Mouse (Mus musculus): ENCODE data around the gene Ntn1.

Ntn1 gene

GRCm38 (mm10) chr11:68381318-68381717 lies 19.3 kb downstream of the Ntn1 start:
- no peak for DNase-seq

GRCm38 (mm10) chr11:68378946-68379764 lies 21.5 kb downstream of the Ntn1 start:
- no peak for DNase-seq

- no peak for DNase-seq
These were observed 22.2 kb downstream of the Ntn1 start for GRCm38 (mm10) chr11:68378419-68378818.

- DNase-seq, result no peak
These were observed 27.5 kb downstream of the Ntn1 start for GRCm38 (mm10) chr11:68373105-68373504.

GRCm38 (mm10) chr11:68371609-68372008 lies 29.0 kb downstream of the Ntn1 start:
- DNase-seq, result no peak

- DNase-seq, result no peak
These were observed 43.7 kb downstream of the Ntn1 start for GRCm38 (mm10) chr11:68356901-68357300.

GRCm38 (mm10) chr11:68355561-68355960 lies 45.1 kb downstream of the Ntn1 start:
- no peak for DNase-seq

- DNase-seq, result no peak
These were observed 45.8 kb downstream of the Ntn1 start for GRCm38 (mm10) chr11:68354848-68355247.

- DNase-seq, result no peak
These were observed 48.4 kb downstream of the Ntn1 start for GRCm38 (mm10) chr11:68352236-68352635.

- DNase-seq, result no peak
These were observed 51.8 kb downstream of the Ntn1 start for GRCm38 (mm10) chr11:68348851-68349250.

GRCm38 (mm10) chr11:68348083-68348482 lies 52.5 kb downstream of the Ntn1 start:
- DNase-seq, result no peak

GRCm38 (mm10) chr11:68347508-68347907 lies 53.1 kb downstream of the Ntn1 start:
- no peak for DNase-seq

GRCm38 (mm10) chr11:68346099-68346498 lies 54.5 kb downstream of the Ntn1 start:
- DNase-seq, result no peak

GRCm38 (mm10) chr11:68344221-68344620 lies 56.4 kb downstream of the Ntn1 start:
- no peak for DNase-seq

- no peak for DNase-seq
These were observed 57.9 kb downstream of the Ntn1 start for GRCm38 (mm10) chr11:68342761-68343160.

GRCm38 (mm10) chr11:68342003-68342400 lies 58.6 kb downstream of the Ntn1 start:
- DNase-seq, result no peak

GRCm38 (mm10) chr11:68341111-68342002 lies 59.3 kb downstream of the Ntn1 start:
- no peak for DNase-seq

- no peak for DNase-seq
These were observed 60.3 kb downstream of the Ntn1 start for GRCm38 (mm10) chr11:68340366-68340765.

- no peak for DNase-seq
These were observed 60.8 kb downstream of the Ntn1 start for GRCm38 (mm10) chr11:68339856-68340255.

- DNase-seq, result no peak
These were observed 61.3 kb downstream of the Ntn1 start for GRCm38 (mm10) chr11:68339331-68339730.

- DNase-seq, result no peak
These were observed 68.9 kb downstream of the Ntn1 start for GRCm38 (mm10) chr11:68331676-68332265.

GRCm38 (mm10) chr11:68331117-68331437 lies 69.5 kb downstream of the Ntn1 start:
- DNase-seq, result no peak

- DNase-seq, result no peak
These were observed 70.1 kb downstream of the Ntn1 start for GRCm38 (mm10) chr11:68330398-68331116.

Measured in thymus, postnatal 36 days (tissue).